Mouse (Mus musculus) natural killer cell, adult 2 months (primary cell): ENCODE measurements at regions not wholly inside any gene's neighbourhood (a gene's known extent, or its start where the extent isn't known, plus 50 kb on each side); places are given as distances from the start of the nearest gene placed in this dataset.
"Not testable (repeated sequence)": the region's sequence is repeated elsewhere in the genome, so short reads cannot be mapped to it uniquely, and the experiment has no call there.

Source experiments
- DNase-seq, 2 experiments: peaks; one replicate each; pipeline ENCODE4 v3.0.0; 2022; ENCODE audit warnings: low spot score in 2 of 2

GRCm38 (mm10) chr17:13654606-13655005, 105.7 kb upstream of the Afdn start:
- DNase-seq: not testable (repeated sequence)

GRCm38 (mm10) chr17:13656065-13656464, 104.3 kb upstream of the Afdn start:
- no peak for DNase-seq

- DNase-seq: no peak
These were observed 103.7 kb upstream of the Afdn start for GRCm38 (mm10) chr17:13656485-13657181.

- DNase-seq: no peak
These were observed 103.2 kb upstream of the Afdn start for GRCm38 (mm10) chr17:13657182-13657562.

- no peak for DNase-seq
These were observed 102.6 kb upstream of the Afdn start for GRCm38 (mm10) chr17:13657656-13658292.

GRCm38 (mm10) chr17:13658321-13658978, 101.9 kb upstream of the Afdn start:
- no peak for DNase-seq

GRCm38 (mm10) chr17:13659103-13659502, 101.2 kb upstream of the Afdn start:
- peak; percentile 25 to 43 for DNase-seq

GRCm38 (mm10) chr17:13659943-13660342, 100.4 kb upstream of the Afdn start:
- peak in 1 of 2 experiments; percentile 6 for DNase-seq

- DNase-seq: no peak
These were observed 99.3 kb upstream of the Afdn start for GRCm38 (mm10) chr17:13661023-13661422.

GRCm38 (mm10) chr17:13662152-13662551, 98.2 kb upstream of the Afdn start:
- DNase-seq: no peak
